Mouse (Mus musculus) cerebellum, postnatal 36 days (tissue): ENCODE measurements around the gene Nav2.
A peak's percentile ranks its signal among the peaks of the same experiment; 100 is the strongest.

Experiments used
- DNase-seq, 2 experiments: peaks; one replicate each; pipeline ENCODE4 v3.0.0; 2021 to 2022; ENCODE audit warnings: mixed read lengths in 2 of 2

Gene Nav2

DNA sequence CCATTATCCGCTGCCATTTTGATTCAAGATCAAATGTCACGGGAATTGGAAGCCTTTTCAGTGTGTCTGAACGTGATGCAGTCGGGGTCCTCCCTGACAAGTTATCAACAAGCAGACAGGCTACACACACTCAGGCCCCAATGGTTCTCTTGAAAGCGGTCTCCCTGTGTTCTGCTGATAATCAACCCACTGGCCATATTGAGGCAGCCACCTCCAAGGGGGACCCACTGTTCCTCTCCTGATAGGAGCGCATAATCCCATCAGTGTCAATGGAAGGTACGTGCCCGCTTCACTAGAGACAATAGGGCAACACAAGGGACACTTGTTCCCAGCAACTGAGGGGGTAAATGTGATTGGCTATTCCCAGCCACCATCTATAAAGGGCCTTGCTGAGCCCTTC, 195.9 kb downstream of the Nav2 start:
- DNase-seq: no peak

GRCm38 (mm10) chr7:49104793-49105192, 196.3 kb downstream of the Nav2 start:
- no peak for DNase-seq

- DNase-seq: peak in 1 of 2 experiments; percentile 27
Measured at GRCm38 (mm10) chr7:49105501-49105900, 197.0 kb downstream of the Nav2 start.

DNA sequence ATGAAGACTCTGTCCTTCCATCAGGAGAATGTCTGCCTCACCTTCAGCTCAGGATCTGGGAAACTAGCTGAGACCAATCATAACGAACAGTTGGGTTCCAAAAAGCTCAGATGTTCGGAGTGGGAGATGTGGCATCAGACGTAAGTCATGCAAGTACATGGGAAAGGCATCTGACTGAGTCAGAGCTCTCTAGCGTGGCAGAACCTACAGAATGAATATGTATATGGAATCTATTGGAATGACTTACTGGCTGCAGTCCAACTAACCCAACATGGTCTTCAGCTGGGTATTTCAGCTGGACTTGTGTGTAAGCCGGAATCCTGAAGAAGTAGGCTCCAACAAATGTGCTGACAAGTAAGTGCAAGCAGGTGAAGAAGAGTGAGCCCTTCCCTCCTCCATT, 199.6 kb downstream of the Nav2 start:
- no peak for DNase-seq

DNA sequence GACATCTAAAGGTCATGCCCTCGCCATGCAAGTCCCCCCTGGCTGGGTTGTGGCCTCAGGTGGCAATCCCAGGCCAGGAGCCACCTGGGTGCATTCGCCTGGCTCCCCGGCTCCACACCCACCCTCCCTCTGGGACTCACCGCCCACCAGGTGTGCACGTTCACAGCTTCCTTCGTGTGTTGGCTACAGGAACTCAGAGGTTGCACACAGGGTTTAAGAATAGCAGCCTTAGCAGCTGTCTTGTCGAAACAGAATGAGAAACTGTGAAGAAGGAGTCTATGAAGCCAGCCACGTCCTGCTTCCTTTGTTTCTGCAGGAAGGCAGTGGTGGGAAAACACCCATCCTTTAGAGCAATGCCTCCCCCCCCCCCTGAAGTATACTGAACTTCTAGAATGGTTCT, 210.5 kb downstream of the Nav2 start:
- no peak for DNase-seq

DNA sequence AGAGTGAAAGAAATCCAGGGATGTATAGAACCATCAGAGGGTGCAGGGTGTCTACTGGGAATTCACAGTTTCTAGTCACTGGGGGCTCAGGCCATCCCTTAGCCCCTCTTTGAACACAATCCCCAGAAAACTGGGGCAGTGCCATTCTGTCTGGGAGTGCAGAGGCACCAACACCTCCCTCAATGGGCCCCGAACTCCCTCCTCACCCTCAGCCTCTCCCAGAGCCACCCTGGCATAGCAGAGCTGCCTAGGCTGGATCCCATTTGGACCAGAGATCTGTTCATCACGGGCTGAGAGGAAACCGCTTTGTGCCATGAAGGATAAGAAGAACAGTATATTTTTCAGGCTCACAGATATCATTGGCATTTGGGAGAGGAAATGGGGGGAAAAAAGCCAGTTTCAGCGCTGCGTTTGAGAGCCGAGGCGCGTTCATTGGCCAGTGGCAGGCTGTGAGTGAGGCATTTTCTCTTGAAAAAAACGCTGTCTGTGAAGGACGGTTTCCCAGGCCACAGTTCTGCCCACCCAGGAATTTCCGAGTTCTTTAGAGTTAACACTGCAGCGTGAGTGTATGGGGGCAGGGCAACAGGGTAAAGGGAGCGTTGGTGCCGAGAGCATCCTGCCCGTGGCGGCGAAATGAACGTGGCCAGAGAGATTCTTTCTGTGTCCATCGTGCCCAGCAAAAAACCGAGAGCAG, 211.4 kb downstream of the Nav2 start:
- peak in 1 of 2 experiments; percentile 30 for DNase-seq

DNA sequence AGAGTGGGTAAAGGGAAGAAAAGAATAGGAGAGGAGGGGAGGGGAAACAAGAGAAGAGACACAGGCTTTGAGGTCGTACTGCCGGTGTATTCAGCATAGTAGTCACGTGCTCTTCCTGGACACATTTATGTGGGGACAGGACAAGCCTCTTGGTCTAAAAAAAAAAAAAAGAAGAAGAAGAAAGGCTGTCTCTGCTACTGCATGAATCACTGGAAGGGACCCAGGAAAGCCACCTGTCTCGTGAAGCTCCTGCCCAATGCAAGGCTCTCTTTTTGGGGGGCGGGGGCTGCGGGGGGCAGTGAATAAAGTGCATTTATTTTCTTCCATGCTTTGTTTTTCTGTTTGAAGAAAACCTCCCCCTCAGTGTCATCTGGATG, 212.0 kb downstream of the Nav2 start:
- peak; percentile 41 to 43 for DNase-seq

- peak; percentile 96 for DNase-seq
Measured at GRCm38 (mm10) chr7:49120935-49121691, 212.6 kb downstream of the Nav2 start.

- no peak for DNase-seq
Measured at GRCm38 (mm10) chr7:49122498-49122897, 214.0 kb downstream of the Nav2 start.

DNA sequence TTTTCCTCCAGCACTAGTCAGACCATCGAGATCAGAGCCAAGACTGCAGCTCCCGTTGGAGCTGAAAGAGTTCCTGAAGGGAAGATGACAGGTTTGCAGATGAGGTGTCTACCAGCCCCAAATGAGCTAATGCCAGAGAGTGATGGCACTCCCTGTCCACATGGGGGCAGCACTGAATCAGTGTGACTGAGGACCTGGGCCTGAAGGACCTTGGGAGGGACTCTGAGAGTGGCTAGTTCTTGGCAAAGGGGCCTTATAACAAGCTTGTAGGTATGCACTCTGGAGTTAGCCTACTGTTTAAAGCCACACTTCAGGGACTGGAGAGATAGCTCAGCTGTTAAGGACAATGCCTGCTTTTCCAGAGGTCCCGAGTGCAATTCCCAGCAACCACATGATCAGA, 217.0 kb downstream of the Nav2 start:
- DNase-seq: peak; percentile 62 to 71

- no peak for DNase-seq
Measured at GRCm38 (mm10) chr7:49128224-49128623, 219.7 kb downstream of the Nav2 start.

- DNase-seq: peak; percentile 81 to 91
Measured at GRCm38 (mm10) chr7:49132851-49133351, 224.4 kb downstream of the Nav2 start.

DNA sequence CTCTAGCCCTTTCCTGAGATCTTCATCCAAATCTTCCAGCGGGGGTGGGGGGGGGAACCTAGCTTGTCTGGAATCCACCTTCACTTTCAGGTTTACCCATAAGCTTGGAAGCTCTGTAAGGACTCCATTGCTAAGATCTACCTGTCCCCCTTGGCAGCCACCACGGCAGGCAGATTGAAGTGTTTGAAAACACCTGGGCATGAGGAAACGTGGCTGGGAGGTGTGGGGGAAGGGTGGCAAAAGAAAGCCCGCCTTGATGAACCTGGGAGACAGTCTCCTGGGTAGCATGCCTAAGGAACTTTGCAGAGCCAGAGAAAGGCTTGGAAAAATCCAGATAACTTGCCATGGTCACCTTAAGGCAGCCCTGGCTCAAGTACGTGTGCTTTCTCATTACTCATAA, 225.9 kb downstream of the Nav2 start:
- DNase-seq: no peak

DNA sequence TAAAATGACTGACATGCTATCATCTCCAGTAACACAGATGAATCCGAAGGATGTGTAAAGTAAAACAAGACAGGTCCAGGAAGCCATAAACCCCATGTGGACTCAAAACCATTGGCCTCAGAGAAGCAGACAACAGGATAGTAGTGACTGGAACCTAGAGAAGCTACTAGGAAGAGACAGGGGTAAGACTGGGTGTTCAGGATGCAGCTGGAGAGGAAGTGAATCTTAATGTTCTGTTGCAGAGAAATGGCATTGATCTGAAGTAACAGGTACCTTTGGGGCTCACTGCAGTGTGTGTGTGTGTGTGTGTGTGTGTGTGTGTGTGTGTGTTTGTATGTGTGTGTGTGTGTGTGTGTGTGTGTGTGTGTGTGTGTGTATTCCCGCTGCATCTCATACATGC, 231.2 kb downstream of the Nav2 start:
- DNase-seq: no peak

DNA sequence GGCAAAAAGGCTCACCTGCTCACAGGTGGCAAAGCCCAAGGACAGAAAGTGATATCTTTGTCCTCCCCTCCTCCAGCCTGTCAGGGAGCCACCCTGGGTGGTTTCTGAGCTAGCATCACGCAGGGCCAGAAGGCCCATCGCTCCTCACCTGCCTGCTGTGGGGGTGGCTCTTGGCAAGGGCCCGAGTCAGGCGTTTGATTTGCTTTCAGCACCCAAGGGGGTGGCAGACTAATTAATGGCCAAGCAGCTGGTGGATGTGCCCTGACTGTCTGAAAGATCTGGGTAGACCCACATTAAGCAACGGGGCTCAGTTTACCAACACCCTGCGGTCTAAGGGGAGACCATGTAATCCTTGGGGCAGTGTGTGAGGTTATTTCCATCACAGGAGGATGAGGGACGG, 235.4 kb downstream of the Nav2 start:
- DNase-seq: no peak

DNA sequence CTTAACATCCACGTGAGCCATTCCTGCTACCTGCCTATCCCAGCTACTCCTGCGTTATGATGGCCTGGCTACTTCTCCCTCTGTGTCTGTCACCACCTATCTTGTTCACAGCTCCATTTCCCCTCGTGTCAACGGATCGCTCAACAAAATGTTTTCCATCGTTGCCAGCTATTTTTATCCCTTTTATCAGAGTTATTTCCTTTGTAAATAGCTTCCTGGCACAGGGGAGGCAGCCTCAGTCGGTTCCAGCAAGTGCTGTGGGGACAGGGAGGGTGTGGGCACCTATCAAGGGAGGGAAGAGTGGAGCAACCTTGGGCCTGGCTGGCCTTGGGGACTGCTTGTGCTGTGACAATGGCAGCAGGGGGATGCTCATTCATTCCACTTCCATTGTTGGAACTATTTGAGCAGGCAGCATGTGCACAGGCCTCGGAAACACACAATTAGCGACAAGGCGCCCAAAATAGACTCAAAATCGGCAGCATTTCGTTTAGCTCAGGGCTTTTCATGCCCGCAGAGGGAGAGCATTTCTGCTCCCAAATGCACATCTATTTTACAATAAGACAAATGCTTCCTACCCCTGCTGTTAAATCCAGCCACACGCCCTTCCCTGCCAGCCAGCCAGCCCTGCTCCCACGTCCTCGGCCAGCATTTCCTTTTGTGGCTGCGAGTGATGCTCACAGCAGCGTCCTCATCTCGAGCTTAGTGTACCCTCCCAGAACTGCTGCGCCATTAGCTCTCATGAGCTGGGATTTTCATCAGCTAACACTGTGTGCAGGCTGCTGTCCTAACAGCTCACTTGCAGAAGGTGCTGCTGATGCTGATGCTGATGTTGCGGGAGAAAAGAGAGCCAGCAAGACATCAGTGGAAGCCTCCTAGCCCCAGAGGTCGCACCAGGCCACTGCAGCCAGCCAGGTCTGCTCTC, 237.5 kb downstream of the Nav2 start:
- peak; percentile 32 to 38 for DNase-seq

GRCm38 (mm10) chr7:49152297-49152696, 243.8 kb downstream of the Nav2 start:
- peak in 1 of 2 experiments; percentile 29 for DNase-seq

- DNase-seq: no peak
Measured at GRCm38 (mm10) chr7:49152713-49153112, 244.2 kb downstream of the Nav2 start.

GRCm38 (mm10) chr7:49158641-49159381, 250.3 kb downstream of the Nav2 start:
- DNase-seq: peak; percentile 47 to 61

- no peak for DNase-seq
Measured at GRCm38 (mm10) chr7:49159646-49160555, 251.4 kb downstream of the Nav2 start.

DNA sequence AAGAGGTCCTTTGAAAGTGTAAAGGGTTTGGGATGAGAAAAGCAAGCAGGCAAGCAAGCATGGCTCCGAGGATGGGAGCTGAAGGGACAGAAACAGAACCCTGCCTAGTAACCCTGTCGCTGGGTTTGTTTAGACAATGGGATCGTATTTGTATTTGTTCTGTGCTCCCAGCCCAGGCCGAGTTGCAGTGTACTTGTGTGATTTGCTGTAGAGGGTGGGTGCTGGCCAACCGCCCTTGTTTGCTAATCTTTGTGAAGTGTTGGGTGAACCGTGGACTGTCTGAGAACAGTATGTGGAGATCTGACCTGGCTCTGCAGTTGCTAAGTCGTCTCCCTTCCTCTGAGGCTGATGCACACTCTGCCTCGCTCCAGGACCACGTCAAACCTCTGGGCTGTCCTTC, 253.6 kb downstream of the Nav2 start:
- DNase-seq: no peak
